Mouse (Mus musculus): ENCODE results near the gene Mrpl14. TPM values are rescaled to one million over a fixed set of nuclear protein-coding genes. Genes with fewer than 3 reads are reported as not detected.

Mrpl14 gene
- polyA plus RNA-seq, 1 experiment = 173 TPM

- Histone ChIP-seq H3K4me3 (ENCODE audit: control insufficient read depth, insufficient read depth, low read length) (no peak overlapping the region), H3K27me3 (ENCODE audit: control insufficient read depth, insufficient read depth, low read length) (no peaks in the 10 kb centered on the region), H3K27ac (ENCODE audit: control insufficient read depth, insufficient read depth, low read length) (no peak overlapping the region), H3K36me3 (ENCODE audit: control insufficient read depth, insufficient read depth, low read length) (no peaks in the 10 kb centered on the region), H3K4me1 (replicated peaks; ENCODE audit: control insufficient read depth, insufficient read depth, low read length) (no peaks in the 10 kb centered on the region)
- TF ChIP-seq CTCF (IDR thresholded peaks at IDR 0.05; ENCODE audit: borderline replicate concordance, control insufficient read depth, extremely low read depth, insufficient read depth, low read length, poor library complexity) (no peak), POLR2A (IDR thresholded peaks at IDR 0.05; ENCODE audit: control insufficient read depth, extremely low read depth, insufficient read depth, low read length, poor library complexity) (no peak)
- 36% methylated on average over 6 of the region's 6 CpGs for WGBS
- peak; percentile 27 for DNase-seq
These were observed 30.3 kb upstream of the Mrpl14 start for GRCm38 (mm10) chr17:45655820-45656219.

- H3K4me1 ChIP-seq (replicated peaks; ENCODE audit: control insufficient read depth, insufficient read depth, low read length) = no peaks in the 10 kb centered on the region
- WGBS = 97% methylated on average over 4 of the region's 4 CpGs
- DNase-seq = no peak
These were observed 26.9 kb upstream of the Mrpl14 start, which contains the start of gene Capn11 for GRCm38 (mm10) chr17:45659225-45659624. Gene Capn11, minus strand, starts transcription at chr17:45659325.

GRCm38 (mm10) chr17:45663106-45663919 is 22.8 kb upstream of the Mrpl14 start:
- WGBS = 32% methylated on average over 27 of the region's 27 CpGs
- Histone ChIP-seq H3K36me3 (ENCODE audit: control insufficient read depth, insufficient read depth, low read length) (no peaks in the 10 kb centered on the region), H3K4me3 (ENCODE audit: control insufficient read depth, insufficient read depth, low read length) (no peak overlapping the region)

More at GRCm38 (mm10) chr17:45659225-45659624, 26.9 kb upstream of the Mrpl14 start, which contains the start of gene Capn11:
- Histone ChIP-seq H3K4me3 (ENCODE audit: control insufficient read depth, insufficient read depth, low read length) (no peak within 1 kb of the TSS), H3K36me3 (ENCODE audit: control insufficient read depth, insufficient read depth, low read length) (no peaks in the 10 kb centered on the region), H3K27me3 (ENCODE audit: control insufficient read depth, insufficient read depth, low read length) (no peaks in the 10 kb centered on the region), H3K27ac (ENCODE audit: control insufficient read depth, insufficient read depth, low read length) (no peak within 1 kb of the TSS)
- TF ChIP-seq CTCF (IDR thresholded peaks at IDR 0.05; ENCODE audit: borderline replicate concordance, control insufficient read depth, extremely low read depth, insufficient read depth, low read length, poor library complexity) (no peak), POLR2A (IDR thresholded peaks at IDR 0.05; ENCODE audit: control insufficient read depth, extremely low read depth, insufficient read depth, low read length, poor library complexity) (no peak)

GRCm38 (mm10) chr17:45664608-45665007 is 21.5 kb upstream of the Mrpl14 start:
- no peaks in the 10 kb centered on the region for H3K27me3 ChIP-seq (ENCODE audit: control insufficient read depth, insufficient read depth, low read length)
- H3K27ac ChIP-seq (ENCODE audit: control insufficient read depth, insufficient read depth, low read length) = no peak overlapping the region
- TF ChIP-seq POLR2A (IDR thresholded peaks at IDR 0.05; ENCODE audit: control insufficient read depth, extremely low read depth, insufficient read depth, low read length, poor library complexity) (no peak), CTCF (IDR thresholded peaks at IDR 0.05; ENCODE audit: borderline replicate concordance, control insufficient read depth, extremely low read depth, insufficient read depth, low read length, poor library complexity) (no peak)
- H3K4me3 ChIP-seq (ENCODE audit: control insufficient read depth, insufficient read depth, low read length) = no peak overlapping the region
- H3K36me3 ChIP-seq (ENCODE audit: control insufficient read depth, insufficient read depth, low read length) = no peaks in the 10 kb centered on the region
- H3K4me1 ChIP-seq (replicated peaks; ENCODE audit: control insufficient read depth, insufficient read depth, low read length) = no peaks in the 10 kb centered on the region
- 95% methylated on average over 13 of the region's 13 CpGs for WGBS
- no peak for DNase-seq

More at GRCm38 (mm10) chr17:45663106-45663919, 22.8 kb upstream of the Mrpl14 start:
- no peaks in the 10 kb centered on the region for H3K27me3 ChIP-seq (ENCODE audit: control insufficient read depth, insufficient read depth, low read length)
- H3K27ac ChIP-seq (ENCODE audit: control insufficient read depth, insufficient read depth, low read length) = no peak overlapping the region
- peak; percentile 78 for DNase-seq
- no peaks in the 10 kb centered on the region for H3K4me1 ChIP-seq (replicated peaks; ENCODE audit: control insufficient read depth, insufficient read depth, low read length)
- TF ChIP-seq CTCF (IDR thresholded peaks at IDR 0.05; ENCODE audit: borderline replicate concordance, control insufficient read depth, extremely low read depth, insufficient read depth, low read length, poor library complexity) = peak; percentile 96
- TF ChIP-seq POLR2A (IDR thresholded peaks at IDR 0.05; ENCODE audit: control insufficient read depth, extremely low read depth, insufficient read depth, low read length, poor library complexity) = no peak

- WGBS = 97% methylated on average over 11 of the region's 11 CpGs
- Histone ChIP-seq H3K4me3 (ENCODE audit: control insufficient read depth, insufficient read depth, low read length) (no peak overlapping the region), H3K36me3 (ENCODE audit: control insufficient read depth, insufficient read depth, low read length) (no peaks in the 10 kb centered on the region), H3K4me1 (replicated peaks; ENCODE audit: control insufficient read depth, insufficient read depth, low read length) (no peaks in the 10 kb centered on the region), H3K27me3 (ENCODE audit: control insufficient read depth, insufficient read depth, low read length) (no peaks in the 10 kb centered on the region), H3K27ac (ENCODE audit: control insufficient read depth, insufficient read depth, low read length) (no peak overlapping the region)
- no peak for DNase-seq
- TF ChIP-seq CTCF (IDR thresholded peaks at IDR 0.05; ENCODE audit: borderline replicate concordance, control insufficient read depth, extremely low read depth, insufficient read depth, low read length, poor library complexity) = no peak
- TF ChIP-seq POLR2A (IDR thresholded peaks at IDR 0.05; ENCODE audit: control insufficient read depth, extremely low read depth, insufficient read depth, low read length, poor library complexity) = no peak
These were observed 20.0 kb upstream of the Mrpl14 start for GRCm38 (mm10) chr17:45666091-45666490.

GRCm38 (mm10) chr17:45667481-45667880 is 18.6 kb upstream of the Mrpl14 start:
- no peak for DNase-seq
- H3K4me1 ChIP-seq (replicated peaks; ENCODE audit: control insufficient read depth, insufficient read depth, low read length) = no peaks in the 10 kb centered on the region
- H3K36me3 ChIP-seq (ENCODE audit: control insufficient read depth, insufficient read depth, low read length) = no peaks in the 10 kb centered on the region
- 80% methylated on average over 10 of the region's 10 CpGs for WGBS
- TF ChIP-seq CTCF (IDR thresholded peaks at IDR 0.05; ENCODE audit: borderline replicate concordance, control insufficient read depth, extremely low read depth, insufficient read depth, low read length, poor library complexity) (no peak), POLR2A (IDR thresholded peaks at IDR 0.05; ENCODE audit: control insufficient read depth, extremely low read depth, insufficient read depth, low read length, poor library complexity) (no peak)
- H3K4me3 ChIP-seq (ENCODE audit: control insufficient read depth, insufficient read depth, low read length) = no peak overlapping the region
- no peaks in the 10 kb centered on the region for H3K27me3 ChIP-seq (ENCODE audit: control insufficient read depth, insufficient read depth, low read length)
- no peak overlapping the region for H3K27ac ChIP-seq (ENCODE audit: control insufficient read depth, insufficient read depth, low read length)

Data from thymus, adult 2 months (tissue).